In the genomic region with DNA sequence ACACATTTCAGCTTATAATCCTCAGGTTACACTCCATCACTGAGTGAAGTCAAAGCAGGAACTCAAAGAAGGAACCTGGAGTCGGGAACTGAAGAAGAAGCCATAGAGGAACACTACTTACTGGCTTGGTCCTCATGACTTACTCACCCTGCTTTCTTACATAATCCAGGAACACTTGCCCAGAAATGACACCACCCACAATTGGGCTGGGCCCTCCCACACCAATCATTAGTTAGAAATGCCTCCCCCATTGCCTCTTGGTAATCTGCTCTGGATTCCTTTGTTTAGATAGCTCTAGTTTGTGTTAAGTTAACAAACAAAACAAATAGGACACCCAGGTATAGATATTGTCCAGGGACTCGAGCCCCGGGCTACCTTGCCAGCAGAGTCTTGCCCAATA, we compare ENCODE assay signal across 21 mouse cellular contexts.
"Had no signal": no experiment of that assay in that cellular context is flagged by ENCODE, and none has a peak within 500 bp of the region (broad histone marks: within the 10 kb centered on the region; RNA-seq: fewer than 3 reads in every experiment).

No protein-coding gene starts in this region.

- H3K9me3 ChIP-seq: kidney, embryonic 15.5 days; limb, embryonic 10.5 days; limb, embryonic 13.5 days; liver, embryonic 12.5 days; liver, embryonic 15.5 days; midbrain, embryonic 12.5 days; midbrain, embryonic 15.5 days; neural tube, embryonic 12.5 days; neural tube, embryonic 15.5 days; stomach, embryonic 15.5 days had no signal

- H3K4me1 ChIP-seq: kidney, embryonic 15.5 days; limb, embryonic 13.5 days; liver, embryonic 12.5 days; liver, embryonic 15.5 days; midbrain, embryonic 12.5 days; midbrain, embryonic 15.5 days; neural tube, embryonic 12.5 days; neural tube, embryonic 15.5 days; stomach, embryonic 15.5 days had no signal

- H3K27me3 ChIP-seq: kidney, embryonic 15.5 days; limb, embryonic 13.5 days; liver, embryonic 12.5 days; liver, embryonic 15.5 days; midbrain, embryonic 12.5 days; midbrain, embryonic 15.5 days; neural tube, embryonic 12.5 days; neural tube, embryonic 15.5 days; stomach, embryonic 15.5 days had no signal

- H3K36me3 ChIP-seq: kidney, embryonic 15.5 days; limb, embryonic 10.5 days; limb, embryonic 13.5 days; liver, embryonic 12.5 days; liver, embryonic 15.5 days; midbrain, embryonic 12.5 days; midbrain, embryonic 15.5 days; neural tube, embryonic 12.5 days; neural tube, embryonic 15.5 days; stomach, embryonic 15.5 days had no signal

- DNase-seq: kidney, adult 8-10 months; kidney, postnatal 10 days; kidney, postnatal 4 days; liver; lung, adult 18-20 months; lung, postnatal 14 days; lung, postnatal 4 days; right cerebral cortex, adult 18-20 months; right cerebral cortex, postnatal 14 days; spleen, adult 18-20 months; thymus, postnatal 25 days had no signal

- H3K4me2 ChIP-seq: kidney, embryonic 15.5 days; limb, embryonic 13.5 days; liver, embryonic 12.5 days; liver, embryonic 15.5 days; midbrain, embryonic 12.5 days; midbrain, embryonic 15.5 days; neural tube, embryonic 12.5 days; neural tube, embryonic 15.5 days; stomach, embryonic 15.5 days had no signal

- ATAC-seq: liver, embryonic 12.5 days; midbrain, embryonic 15.5 days had no signal

- H3K9ac ChIP-seq: kidney, embryonic 15.5 days; limb, embryonic 13.5 days; liver, embryonic 12.5 days; liver, embryonic 15.5 days; midbrain, embryonic 12.5 days; midbrain, embryonic 15.5 days; neural tube, embryonic 12.5 days; neural tube, embryonic 15.5 days; stomach, embryonic 15.5 days had no signal

- H3K27ac ChIP-seq: kidney, embryonic 15.5 days; limb, embryonic 10.5 days; limb, embryonic 13.5 days; liver, embryonic 12.5 days; liver, embryonic 15.5 days; midbrain, embryonic 12.5 days; midbrain, embryonic 15.5 days; neural tube, embryonic 12.5 days; neural tube, embryonic 15.5 days; stomach, embryonic 15.5 days had no signal

- H3K4me3 ChIP-seq: kidney, embryonic 15.5 days; limb, embryonic 10.5 days; limb, embryonic 13.5 days; liver, embryonic 12.5 days; liver, embryonic 15.5 days; midbrain, embryonic 12.5 days; midbrain, embryonic 15.5 days; neural tube, embryonic 12.5 days; neural tube, embryonic 15.5 days; stomach, embryonic 15.5 days had no signal
